Mouse (Mus musculus) ES-Bruce4 (cell line): Measurements from ENCODE around the gene Sdr9c7. TPM values are rescaled to one million over a fixed set of nuclear protein-coding genes. Genes with fewer than 3 reads are reported as not detected.
A peak's percentile ranks its signal among the peaks of the same experiment; 100 is the strongest.
"Not testable (repeated sequence)": the region's sequence is repeated elsewhere in the genome, so short reads cannot be mapped to it uniquely, and the experiment has no call there.

Experiments used
- H3K27ac ChIP-seq: 2 replicates; pipeline ENCODE4 v1.5.1; 2012; ENCODE audit warnings: low read length, inconsistent platforms; ENCODE audit not compliant: insufficient read depth
- H3K27me3 ChIP-seq: 2 replicates; pipeline ENCODE4 v1.6.1; 2012; ENCODE audit warnings: mild to moderate bottlenecking, low read length, inconsistent platforms; ENCODE audit not compliant: control insufficient read depth, poor library complexity, insufficient read depth, severe bottlenecking
- H3K36me3 ChIP-seq: 2 replicates; pipeline ENCODE4 v1.6.1; 2012; ENCODE audit warnings: inconsistent platforms, mild to moderate bottlenecking, low read length, moderate library complexity; ENCODE audit not compliant: control insufficient read depth, poor library complexity, insufficient read depth, severe bottlenecking
- H3K4me1 ChIP-seq: one replicate; pipeline ENCODE4 v1.8.1; 2011; ENCODE audit warnings: low read length; ENCODE audit not compliant: control insufficient read depth, insufficient read depth
- H3K4me3 ChIP-seq: 2 replicates; pipeline ENCODE4 v1.5.1; 2011; ENCODE audit warnings: low read depth, mild to moderate bottlenecking, low read length
- H3K9ac ChIP-seq: 2 replicates; pipeline ENCODE4 v1.6.1; 2012; ENCODE audit warnings: low read depth, mild to moderate bottlenecking, inconsistent platforms; ENCODE audit not compliant: poor library complexity, severe bottlenecking
- H3K9me3 ChIP-seq: replicated peaks from 2 replicates; pipeline ENCODE4 v1.6.1; 2012; ENCODE audit warnings: mild to moderate bottlenecking, low read length, inconsistent platforms; ENCODE audit not compliant: control insufficient read depth, poor library complexity, insufficient read depth, severe bottlenecking
- CTCF ChIP-seq: IDR thresholded peaks from one replicate; pipeline ENCODE4 v1.8.1; 2011; ENCODE audit warnings: low read depth, low read length
- EP300 ChIP-seq: IDR thresholded peaks from 2 replicates; pipeline ENCODE4 v1.6.1; 2011; ENCODE audit warnings: low read depth, low read length; ENCODE audit not compliant: insufficient read depth
- POLR2A ChIP-seq: IDR thresholded peaks from one replicate; pipeline ENCODE4 v1.8.1; 2011; ENCODE audit warnings: low read length; ENCODE audit not compliant: insufficient read depth
- polyA plus RNA-seq: library from polyadenylated mRNA; stranded (reverse); fragments of >200 nt; gene quantifications from 2 replicates; pipeline ENCODE4 v1.2.4, GENCODE M21; 2011; ENCODE audit warnings: low read depth; ENCODE audit not compliant: missing spikeins, insufficient read depth, insufficient read length

The Sdr9c7 gene
- polyA plus RNA-seq, 1 experiment = not detected

GRCm38 (mm10) chr10:127901751-127902150, 3.4 kb downstream of the Sdr9c7 start:
- Histone ChIP-seq H3K27me3 (no peaks in the 10 kb centered on the region), H3K27ac (no peak overlapping the region), H3K36me3 (no peaks in the 10 kb centered on the region), H3K4me1 (peaks cover 19% of the 10 kb centered on the region), H3K9ac (no peak overlapping the region), H3K9me3 (0 out of 2 replicates have a peak, but pooled peaks cover 2% of the 10 kb centered on the region), H3K4me3 (no peak overlapping the region)
- TF ChIP-seq EP300 (no peak), POLR2A (no peak), CTCF (no peak)

- Histone ChIP-seq H3K4me1 (peaks cover 15% of the 10 kb centered on the region), H3K4me3 (no peak overlapping the region), H3K9ac (no peak overlapping the region), H3K9me3 (0 out of 2 replicates have a peak, but pooled peaks cover 2% of the 10 kb centered on the region), H3K27ac (no peak overlapping the region), H3K27me3 (no peaks in the 10 kb centered on the region), H3K36me3 (no peaks in the 10 kb centered on the region)
- TF ChIP-seq POLR2A (no peak), CTCF (no peak), EP300 (no peak)
Observed at GRCm38 (mm10) chr10:127903116-127903515, 4.8 kb downstream of the Sdr9c7 start.

- Histone ChIP-seq H3K4me3 (no peak overlapping the region), H3K27ac (no peak overlapping the region), H3K36me3 (no peaks in the 10 kb centered on the region), H3K9ac (no peak overlapping the region), H3K9me3 (0 out of 2 replicates have a peak, but pooled peaks cover 2% of the 10 kb centered on the region), H3K27me3 (no peaks in the 10 kb centered on the region), H3K4me1 (peaks cover 18% of the 10 kb centered on the region)
- TF ChIP-seq CTCF = no peak
- no peak for TF ChIP-seq POLR2A
- 0 out of 2 replicates have a peak, but pooled peaks have one; percentile 7 for TF ChIP-seq EP300
Observed at GRCm38 (mm10) chr10:127904718-127905446, 6.6 kb downstream of the Sdr9c7 start.

- no peak overlapping the region for H3K4me3 ChIP-seq
- H3K4me1 ChIP-seq = peaks cover 18% of the 10 kb centered on the region
- H3K27me3 ChIP-seq = no peaks in the 10 kb centered on the region
- H3K9me3 ChIP-seq = 0 out of 2 replicates have a peak, but pooled peaks cover 2% of the 10 kb centered on the region
- TF ChIP-seq CTCF = no peak
- 0 out of 2 replicates have a peak, but pooled peaks have one; percentile 40 for TF ChIP-seq EP300
- H3K36me3 ChIP-seq = no peaks in the 10 kb centered on the region
- H3K9ac ChIP-seq = no peak overlapping the region
- H3K27ac ChIP-seq = peak overlapping the region; percentile 51; the same call in 1 of the 2 replicates
Observed at GRCm38 (mm10) chr10:127906138-127906537, 7.8 kb downstream of the Sdr9c7 start.

GRCm38 (mm10) chr10:127907386-127907951, 9.2 kb downstream of the Sdr9c7 start:
- Histone ChIP-seq H3K9ac (no peak overlapping the region), H3K4me1 (peaks cover 18% of the 10 kb centered on the region), H3K4me3 (0 out of 2 replicates have a peak overlapping the region, but pooled peaks have one; percentile 4), H3K27me3 (no peaks in the 10 kb centered on the region), H3K9me3 (no peaks in the 10 kb centered on the region), H3K36me3 (no peaks in the 10 kb centered on the region), H3K27ac (peak overlapping the region; percentile 96)
- TF ChIP-seq POLR2A (no peak), EP300 (peak; percentile 93)

GRCm38 (mm10) chr10:127915578-127915977, 17.3 kb downstream of the Sdr9c7 start:
- Histone ChIP-seq H3K27ac (no peak overlapping the region), H3K9ac (no peak overlapping the region), H3K27me3 (no peaks in the 10 kb centered on the region), H3K4me3 (no peak overlapping the region), H3K4me1 (no peaks in the 10 kb centered on the region), H3K9me3 (no peaks in the 10 kb centered on the region), H3K36me3 (no peaks in the 10 kb centered on the region)
- TF ChIP-seq EP300 (no peak), POLR2A (no peak), CTCF (no peak)

GRCm38 (mm10) chr10:127917183-127917582, 18.9 kb downstream of the Sdr9c7 start:
- not testable (repeated sequence) for H3K9ac ChIP-seq, H3K27ac ChIP-seq, H3K4me1 ChIP-seq, H3K36me3 ChIP-seq, H3K4me3 ChIP-seq, H3K9me3 ChIP-seq, H3K27me3 ChIP-seq
